Mouse (Mus musculus): ENCODE measurements at regions not wholly inside any gene's neighbourhood (a gene's known extent, or its start where the extent isn't known, plus 50 kb on each side); places are given as distances from the start of the nearest gene placed in this dataset.

DNA sequence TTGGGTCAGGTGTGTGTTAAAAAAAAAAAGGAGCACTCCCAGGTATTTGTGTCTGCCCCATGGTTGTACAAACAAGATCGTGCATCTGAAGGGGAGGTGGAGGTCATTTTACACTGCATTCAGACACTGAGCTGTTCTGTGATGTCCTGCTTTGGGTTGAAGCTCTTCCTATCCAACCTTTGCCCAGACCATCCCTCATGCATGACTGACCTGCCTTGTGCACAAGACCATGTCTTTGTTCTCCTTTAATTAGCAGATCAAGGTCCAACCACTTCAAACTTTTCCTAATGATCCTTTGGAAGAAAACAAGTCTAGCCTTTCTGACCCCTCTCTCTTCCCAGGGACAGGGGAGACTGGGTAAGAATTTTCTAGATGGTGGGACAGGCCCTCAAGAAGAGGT is 143.0 kb upstream of the Maf start:
- in situ Hi-C loops (cut with MboI, MseI), result no loop called here

DNA sequence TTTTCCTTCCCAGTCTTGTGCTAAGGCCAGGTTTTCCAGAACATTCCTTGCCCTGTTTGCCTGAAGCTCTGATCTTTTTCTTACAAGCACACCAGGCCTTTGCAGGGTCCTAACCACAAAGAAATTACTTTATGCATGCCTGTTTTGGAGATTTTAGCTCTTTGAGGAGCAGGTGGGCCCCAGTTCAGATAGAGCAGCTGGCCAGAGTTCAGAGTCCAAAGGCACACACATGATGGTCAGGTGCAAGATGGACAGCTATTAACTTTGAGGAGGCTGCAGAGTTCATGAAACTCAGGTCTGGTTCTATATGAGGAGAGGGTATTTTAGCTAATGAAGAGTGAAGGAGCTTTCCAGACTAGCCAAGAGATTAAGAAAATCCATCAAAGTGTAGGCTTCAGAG is 125.8 kb upstream of the Maf start:
- in situ Hi-C loops (cut with MboI, MseI), result no loop called here

DNA sequence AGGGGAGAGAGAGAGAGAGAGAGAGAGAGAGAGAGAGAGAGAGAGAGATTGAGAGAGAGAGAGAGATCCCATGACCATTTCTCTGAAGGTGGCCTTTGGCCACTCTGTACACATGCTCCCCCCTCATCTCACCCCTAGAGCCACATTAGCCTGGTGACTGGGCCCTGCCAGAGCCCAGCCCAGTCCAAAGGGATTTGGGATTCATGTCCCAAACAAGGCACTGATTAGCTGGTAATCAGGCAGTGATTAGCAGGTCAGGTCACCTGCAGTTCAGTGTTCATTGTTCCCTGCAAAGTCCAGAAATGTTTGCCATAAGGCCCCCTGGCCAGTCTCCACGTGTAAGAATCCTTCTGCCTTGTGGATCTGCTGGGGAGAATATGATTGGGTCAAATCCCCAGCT is 124.1 kb upstream of the Maf start:
- in situ Hi-C loops (cut with MboI, MseI), result no loop called here

DNA sequence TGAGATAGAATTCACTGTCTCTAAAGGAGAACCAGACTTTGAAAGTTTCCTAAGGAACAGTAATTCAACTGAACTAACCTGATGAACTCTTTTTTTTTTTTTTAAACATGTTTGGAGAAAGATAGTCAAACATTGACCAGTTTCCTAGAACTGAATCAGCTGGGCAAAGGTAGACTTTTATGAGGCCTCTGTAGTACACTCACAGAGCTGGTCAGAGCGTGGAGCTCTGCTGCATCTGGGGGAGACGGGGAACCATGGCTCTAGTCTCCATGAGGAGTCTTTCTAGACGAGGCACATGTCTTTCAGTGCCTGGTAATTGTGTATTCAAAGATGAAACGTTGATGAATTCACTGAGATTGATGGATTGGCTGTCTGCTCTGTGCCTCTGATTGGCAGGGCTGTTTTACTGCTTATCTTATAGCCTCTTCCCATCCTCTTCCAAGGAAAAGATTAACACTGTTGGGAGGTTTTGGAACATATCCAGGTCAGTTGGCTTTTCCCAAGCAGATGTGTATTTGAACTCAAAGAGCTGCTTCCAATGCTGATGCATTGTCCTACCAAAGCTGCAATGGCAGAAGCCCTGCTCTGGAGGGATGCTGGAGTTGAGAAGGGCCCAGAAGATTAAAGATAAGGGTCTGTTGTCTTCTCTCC is 122.5 kb upstream of the Maf start:
- in situ Hi-C loops (cut with MboI, MseI), result no loop called here

DNA sequence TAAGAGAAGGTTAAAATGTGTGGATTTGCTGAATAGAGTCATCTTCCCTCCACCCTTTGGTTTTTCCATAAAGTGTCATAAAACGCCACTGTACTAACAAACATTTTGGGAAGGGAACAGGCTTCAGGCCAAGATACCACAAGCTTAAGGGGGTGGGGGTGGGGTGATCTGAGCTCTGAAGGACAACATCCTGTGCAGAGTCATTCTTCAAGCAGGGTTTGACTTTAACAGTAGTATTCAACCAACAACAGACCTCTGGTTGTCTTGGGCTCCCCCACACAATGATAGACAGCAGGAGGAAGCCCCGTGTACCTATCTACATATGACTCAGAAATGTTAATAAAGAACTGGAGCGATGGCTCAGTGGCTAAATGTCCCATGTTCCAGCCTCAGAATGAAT is 118.9 kb upstream of the Maf start:
- in situ Hi-C loops (cut with MboI, MseI), result no loop called here

DNA sequence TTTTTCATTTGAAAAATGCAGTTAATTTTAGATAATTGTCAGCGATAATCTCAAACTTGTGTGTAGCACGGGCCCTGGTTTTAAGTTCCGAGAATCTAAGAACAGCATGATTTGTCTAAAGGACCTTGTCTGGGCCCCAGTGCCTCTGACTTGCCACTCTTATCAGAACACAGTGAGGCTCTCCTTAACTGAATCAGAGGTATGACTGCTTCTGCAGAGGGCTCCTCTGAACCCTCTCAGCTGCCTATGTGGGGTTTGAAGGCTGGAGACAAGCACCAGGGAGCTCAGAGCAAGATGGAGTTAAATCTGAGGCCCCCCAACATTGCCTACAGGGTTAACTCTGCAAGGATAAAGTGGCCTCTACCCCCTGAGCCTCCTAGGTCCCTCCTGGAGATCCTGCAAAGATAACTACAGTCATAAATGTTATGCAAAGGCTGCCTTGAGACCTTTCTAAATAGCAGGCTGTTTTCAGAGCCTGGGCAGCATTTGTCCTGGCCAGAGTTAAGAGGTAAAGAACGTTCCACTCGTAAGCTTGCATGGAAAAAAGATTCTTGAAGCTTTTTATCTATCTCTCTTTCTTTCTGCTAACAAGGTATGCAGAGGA is 118.4 kb upstream of the Maf start:
- in situ Hi-C loops (cut with MboI, MseI), result no loop called here

DNA sequence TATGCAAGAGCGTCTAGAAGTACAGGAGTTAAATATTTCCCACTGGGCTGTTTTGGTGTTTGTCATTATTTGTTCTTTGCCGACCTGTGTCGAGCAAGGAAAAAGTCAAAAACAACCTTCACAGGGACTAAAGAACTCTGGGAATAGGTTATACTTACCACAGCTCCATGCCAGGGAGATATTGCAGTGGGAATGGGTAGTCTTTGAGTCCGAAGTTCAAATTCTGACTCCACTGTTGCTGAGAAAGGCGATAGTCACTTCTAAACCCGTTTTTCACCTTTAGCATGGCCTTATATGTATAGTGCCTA is 116.8 kb upstream of the Maf start:
- in situ Hi-C loops (cut with MboI, MseI), result no loop called here

DNA sequence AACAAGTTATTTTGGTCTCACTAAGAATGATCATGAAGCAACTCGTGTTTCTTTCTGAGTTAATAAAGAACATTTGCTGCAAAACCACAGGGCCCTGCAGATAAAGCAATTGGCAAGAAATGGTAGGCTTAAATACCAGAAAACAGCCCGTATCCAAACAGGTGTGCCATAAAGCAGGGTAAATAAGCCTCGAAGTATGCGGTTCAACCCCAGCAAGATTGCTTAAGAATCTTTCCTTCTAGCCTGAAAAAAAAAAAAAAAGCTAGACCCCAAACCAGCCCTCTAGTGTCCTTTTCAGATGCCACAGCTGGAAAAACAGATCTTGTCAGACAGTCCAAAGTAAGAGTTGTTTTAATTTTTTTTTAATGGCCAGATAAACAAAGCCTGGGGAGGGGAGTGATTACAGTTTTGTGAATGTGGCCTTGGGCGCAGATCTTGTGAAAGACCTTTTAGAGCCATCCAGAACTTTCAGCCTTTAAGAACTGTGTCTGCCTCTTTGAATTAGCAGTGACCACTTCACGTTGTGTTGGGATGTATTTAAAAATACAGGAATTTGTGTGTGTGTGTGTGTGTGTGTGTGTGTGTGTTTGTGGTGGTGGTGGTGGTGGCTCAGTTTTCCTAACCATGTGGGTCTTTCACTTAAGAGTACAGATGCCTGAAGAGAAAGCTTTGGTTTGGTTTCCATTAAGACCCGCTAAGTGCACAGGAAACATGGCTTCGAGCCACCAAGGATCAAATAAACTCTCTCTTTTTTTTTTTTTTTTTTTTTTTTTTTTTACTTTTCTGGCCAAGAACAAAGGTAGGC is 116.3 kb upstream of the Maf start:
- in situ Hi-C loops (cut with MboI, MseI), result no loop called here

DNA sequence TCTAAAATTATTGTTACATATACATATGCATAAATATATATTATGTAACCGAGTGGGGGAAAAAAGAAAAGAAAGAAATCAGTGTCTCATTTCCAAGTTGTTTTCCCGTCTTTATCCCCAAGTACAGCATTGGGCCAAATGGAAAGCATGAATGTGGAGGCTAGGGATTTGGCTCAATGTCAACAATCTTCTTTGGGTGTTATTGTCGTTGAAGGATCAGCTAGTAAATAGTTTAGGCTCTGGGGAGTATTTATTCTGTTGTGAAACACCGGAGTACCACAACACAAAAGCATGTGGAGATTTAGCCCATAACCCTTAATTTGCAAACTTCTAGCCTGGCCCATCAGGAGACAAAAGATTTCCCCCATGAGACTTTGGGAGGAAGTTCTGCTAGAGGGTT is 105.8 kb upstream of the Maf start:
- in situ Hi-C loops (cut with MboI, MseI), result no loop called here

DNA sequence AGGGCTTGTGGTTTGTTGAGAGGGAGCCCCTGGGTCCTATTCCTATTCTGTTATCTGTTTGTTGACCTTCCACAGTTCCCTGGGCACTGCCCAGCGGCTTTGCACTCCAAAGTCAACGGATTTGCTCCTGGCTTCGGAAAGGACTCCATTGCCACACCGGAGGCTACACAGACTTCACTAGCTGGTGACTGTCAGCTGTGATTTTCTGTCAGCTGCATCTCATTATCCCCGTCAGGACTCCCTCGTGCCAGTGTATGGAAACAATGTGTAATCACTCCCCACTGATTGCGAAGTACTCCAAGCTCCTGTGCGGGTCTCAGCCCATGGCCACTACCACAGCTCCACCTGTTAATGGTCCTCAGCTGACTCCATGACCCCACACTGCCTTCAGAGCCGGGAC is 99.0 kb upstream of the Maf start:
- in situ Hi-C loops (cut with MboI, MseI), result no loop called here

DNA sequence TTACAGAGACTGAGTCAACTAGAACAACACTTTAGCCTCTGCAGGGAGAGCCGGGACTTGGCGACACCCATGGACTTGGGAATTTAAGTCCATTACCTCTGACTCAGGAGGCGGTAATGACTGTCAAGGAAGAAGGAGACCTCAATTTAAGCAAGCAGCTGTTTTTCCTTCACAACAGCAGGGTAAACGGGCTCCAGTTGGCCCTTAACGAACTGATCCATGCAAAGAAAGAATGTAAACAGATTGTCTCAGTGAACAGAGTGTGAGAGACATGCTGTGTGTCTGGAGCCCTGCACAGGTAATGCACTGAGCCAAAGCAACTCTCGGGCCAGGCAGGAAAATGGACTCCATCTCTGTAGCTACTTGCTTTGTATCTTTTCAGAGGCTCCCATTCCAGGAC is 98.5 kb upstream of the Maf start:
- in situ Hi-C loops (cut with MboI, MseI), result no loop called here

DNA sequence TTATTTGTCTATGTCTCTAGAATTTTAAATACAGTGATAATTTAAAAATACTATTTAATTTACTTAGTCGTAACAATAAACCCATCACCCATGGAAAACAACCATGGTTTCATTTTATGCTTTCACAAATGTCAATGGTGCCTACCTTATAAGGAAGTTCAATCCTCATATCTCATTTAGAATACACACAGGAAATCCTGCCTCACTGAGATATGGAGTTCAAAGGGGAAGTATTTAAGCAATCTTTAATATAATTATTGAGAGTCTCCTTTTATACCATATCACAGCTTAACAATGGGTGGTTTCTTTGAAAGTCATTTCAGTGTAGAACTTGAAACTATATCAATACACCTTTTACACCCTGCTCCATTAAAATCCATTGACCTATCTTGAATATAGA is 86.0 kb upstream of the Maf start:
- in situ Hi-C loops (cut with MboI, MseI), result no loop called here

DNA sequence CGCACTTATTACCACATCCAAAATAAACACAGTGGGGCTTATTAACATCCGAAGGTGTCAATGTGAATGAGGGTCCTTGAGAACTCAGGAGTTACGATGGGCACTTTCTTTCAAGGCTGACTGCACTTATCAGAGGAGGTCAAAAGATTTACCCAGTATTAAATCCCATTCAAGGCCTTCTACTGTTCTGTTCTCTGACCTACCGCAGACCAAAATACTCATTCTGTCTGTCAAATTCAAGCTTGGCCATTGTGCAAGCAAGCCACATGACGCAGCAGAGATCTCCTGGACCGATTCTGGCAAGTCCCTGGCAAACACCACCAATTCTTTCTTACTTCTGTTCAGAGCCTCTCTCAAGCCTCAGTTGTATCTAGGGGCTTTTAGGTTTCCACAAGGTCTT is 80.8 kb upstream of the Maf start:
- in situ Hi-C loops (cut with MboI, MseI), result no loop called here

DNA sequence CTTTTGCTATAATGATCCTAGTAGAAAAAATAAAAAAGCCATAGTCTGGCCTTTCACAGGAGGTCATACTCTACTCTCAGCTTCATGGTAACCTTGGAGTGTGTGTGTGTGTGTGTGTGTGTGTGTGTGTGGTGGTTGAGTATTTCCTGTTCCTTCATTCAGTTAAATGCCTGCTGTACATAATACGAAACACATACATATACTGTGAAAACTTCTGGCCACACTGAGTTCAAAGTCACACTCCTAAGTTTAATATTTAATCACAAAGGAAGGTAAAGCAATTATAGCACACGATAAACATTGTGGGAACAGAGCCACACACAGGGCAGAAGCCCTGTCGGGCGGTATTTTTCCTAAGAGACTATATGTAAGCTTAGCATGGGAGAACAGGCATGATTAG is 78.6 kb upstream of the Maf start:
- in situ Hi-C loops (cut with MboI, MseI), result no loop called here

DNA sequence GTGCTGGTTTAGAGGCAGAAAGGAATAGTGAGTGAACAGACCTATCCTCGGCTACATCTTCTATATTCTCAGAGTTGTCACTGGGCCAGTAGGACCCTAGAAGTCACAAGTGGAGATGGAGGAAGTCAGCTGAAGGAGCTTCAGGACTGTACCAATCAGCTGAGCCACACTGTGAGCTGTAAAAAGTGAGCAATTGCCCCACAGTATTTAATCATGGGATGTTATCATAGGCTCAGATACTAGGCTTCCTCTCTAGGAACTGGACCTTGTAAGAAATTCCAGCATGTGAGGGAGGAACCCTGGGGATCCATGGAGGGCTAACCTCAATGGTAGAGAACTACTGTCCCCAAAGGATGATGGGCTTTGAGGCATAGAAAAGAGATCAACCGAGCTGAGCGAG is 78.2 kb upstream of the Maf start:
- in situ Hi-C loops (cut with MboI, MseI), result no loop called here

DNA sequence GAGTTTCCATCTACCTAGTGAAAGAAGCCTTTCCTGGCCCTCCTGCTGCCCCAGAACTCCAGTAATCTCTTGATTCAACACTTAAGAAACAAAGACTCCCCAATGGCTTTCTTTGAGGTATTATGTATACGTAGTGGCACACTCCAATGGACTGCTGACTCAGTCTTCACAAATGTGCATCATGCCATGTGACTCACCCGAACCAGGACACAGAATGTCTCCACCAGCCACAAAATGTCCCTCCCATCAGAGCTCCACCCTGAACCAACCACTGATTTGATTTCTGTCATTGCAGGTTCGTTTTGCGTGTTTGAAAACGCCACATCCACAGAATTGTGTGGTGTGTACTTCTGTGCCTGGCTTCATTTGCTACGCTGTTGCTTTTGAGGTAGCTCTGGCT is 75.8 kb upstream of the Maf start:
- in situ Hi-C loops (cut with MboI, MseI), result no loop called here

DNA sequence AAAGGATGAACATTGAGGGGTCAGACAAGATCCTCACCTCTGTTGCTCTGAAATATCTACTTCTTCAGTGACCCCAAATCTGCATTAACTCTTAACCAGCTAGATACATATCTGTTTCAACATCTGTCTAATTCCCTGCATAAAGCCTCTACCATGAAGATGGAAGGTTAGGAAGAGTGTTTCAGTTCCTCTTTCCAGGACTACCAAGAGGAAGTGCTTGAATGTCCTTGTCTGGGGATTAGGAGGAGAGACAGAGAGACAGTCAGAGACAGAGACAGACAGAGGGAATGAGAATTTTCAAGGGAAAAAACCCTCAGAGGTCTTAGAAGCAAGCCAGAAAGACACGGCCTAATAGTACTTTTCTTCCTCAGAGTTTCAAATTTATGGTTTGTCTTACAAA is 70.8 kb upstream of the Maf start:
- in situ Hi-C loops (cut with MboI, MseI), result no loop called here

DNA sequence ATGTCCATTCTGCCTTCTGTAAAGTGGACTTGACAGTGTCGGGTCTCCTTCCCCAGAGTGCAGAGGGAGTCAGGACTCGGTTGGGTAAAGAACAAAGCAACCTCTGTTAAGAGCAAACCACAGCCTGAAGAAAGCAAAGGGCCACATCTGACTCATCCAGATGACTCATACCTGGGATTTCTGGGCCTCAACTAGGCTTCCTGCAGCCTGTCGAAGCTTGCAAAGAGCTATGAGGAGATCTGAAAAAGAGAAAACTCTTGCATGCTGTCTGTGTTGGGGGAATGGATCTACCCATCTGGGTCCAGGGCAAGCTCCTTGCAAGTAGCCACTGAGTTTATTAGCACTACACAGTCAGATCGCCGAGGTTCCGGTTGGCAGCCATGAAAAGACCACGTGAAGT is 63.5 kb upstream of the Maf start:
- in situ Hi-C loops (cut with MboI, MseI), result no loop called here

DNA sequence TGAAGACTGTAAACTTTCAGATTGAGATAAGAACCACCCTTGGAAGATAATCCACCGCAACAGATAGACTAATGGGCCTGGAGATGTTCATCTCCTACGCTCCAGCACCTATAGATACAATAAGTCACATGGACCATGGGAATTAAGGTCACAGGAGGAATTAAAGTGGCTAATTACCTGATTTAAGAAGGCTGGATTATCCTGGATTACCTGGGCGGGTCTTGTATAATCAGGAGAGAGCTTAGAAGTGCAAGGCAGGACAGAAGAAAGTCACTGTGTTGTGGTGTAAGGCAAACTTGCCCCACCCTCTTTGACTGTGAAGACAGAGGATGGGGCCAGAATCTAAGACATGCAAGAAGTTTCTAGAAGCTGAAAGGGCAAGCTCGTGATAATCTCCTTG is 61.0 kb upstream of the Maf start:
- in situ Hi-C loops (cut with MboI, MseI), result no loop called here

DNA sequence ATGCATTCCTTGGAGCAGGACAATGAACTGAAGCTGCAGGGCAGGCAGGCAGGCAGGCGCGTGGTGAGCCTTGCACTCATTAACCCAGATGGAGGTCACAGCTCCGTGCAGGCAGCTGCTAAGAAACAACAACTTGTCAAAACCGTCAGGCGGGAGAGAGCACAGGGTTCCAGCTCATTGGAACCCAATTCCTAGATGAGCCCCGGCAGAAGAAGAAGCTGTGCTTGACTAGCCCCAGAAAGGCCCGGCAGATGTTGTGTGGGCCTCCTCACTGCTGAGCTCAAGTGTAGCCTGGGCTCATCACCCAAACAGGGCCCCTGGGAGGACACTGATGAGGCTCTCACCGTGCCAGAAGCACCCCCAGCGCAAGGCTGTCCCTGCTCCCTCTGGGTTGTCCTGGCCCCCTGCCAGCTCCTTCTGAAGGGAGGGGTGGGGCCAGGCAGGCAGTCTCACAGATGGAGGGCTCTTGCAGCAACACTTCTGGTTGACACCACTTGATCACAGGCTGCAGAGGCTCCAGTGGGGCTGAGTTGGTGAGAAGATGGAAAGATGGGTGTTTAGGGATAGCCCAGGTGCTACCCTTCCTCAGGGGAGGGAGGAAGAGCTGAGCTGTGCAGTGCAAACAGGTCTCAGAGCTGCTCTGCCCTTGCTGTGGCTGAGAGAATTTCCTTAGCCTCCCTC is 58.8 kb upstream of the Maf start:
- in situ Hi-C loops (cut with MboI, MseI), result no loop called here

DNA sequence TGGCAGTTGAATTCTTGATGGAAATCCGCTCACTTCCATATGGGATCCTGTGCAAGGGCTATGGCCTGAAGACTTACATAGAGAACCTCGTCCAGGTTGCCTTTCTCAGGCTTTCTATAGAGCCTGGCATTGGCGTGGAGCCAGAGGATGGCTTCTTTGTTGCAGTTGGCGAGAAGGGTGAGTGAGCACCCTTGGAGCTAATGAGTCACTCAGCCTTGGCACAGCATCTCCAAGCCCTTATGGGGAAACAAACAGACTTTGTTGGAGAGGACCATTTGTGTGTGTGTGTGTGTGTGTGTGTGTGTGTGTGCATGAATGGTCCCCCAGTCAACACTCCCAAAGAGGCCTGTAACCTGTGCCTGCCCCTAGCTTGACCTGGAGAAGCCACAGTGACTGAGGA is 57.0 kb upstream of the Maf start:
- in situ Hi-C loops (cut with MboI, MseI), result no loop called here

DNA sequence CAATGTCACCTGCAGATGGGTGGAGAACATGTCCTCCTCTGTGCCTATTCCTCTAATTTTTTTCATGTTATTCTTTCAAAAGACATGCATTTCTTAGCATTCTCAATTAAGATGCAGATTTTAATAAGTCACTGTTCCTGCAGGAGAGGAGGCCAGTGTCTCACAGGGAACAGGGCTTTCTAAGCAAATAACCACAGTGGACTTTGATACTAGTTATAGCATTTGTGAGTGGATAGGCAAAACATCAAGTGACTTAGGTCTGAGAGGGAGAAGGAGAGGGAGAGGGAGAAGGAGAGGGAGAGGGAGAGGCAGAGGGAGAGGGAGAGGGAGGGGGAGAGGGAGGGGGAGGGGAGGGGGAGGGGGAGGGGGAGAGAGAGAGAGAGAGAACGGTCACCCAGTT is 50.4 kb upstream of the Maf start:
- in situ Hi-C loops (cut with MboI, MseI), result no loop called here
